Mouse (Mus musculus) thymus, adult 2 months (tissue): ENCODE measurements around the gene Nme9.

Experiments used
- CTCF ChIP-seq: fragments of 200-500 bp; IDR thresholded peaks from 2 replicates; pipeline ENCODE4 v1.5.1; 2012; ENCODE audit warnings: mild to moderate bottlenecking, control low read depth, low read length, moderate library complexity, borderline replicate concordance; ENCODE audit not compliant: control insufficient read depth, poor library complexity, insufficient read depth; ENCODE audit errors: extremely low read depth
- POLR2A ChIP-seq: fragments of 200-500 bp; IDR thresholded peaks from 2 replicates; pipeline ENCODE4 v1.6.1; 2012; ENCODE audit warnings: mild to moderate bottlenecking, low read length, control low read depth, moderate library complexity; ENCODE audit not compliant: control insufficient read depth, poor library complexity, insufficient read depth; ENCODE audit errors: extremely low read depth

DNA sequence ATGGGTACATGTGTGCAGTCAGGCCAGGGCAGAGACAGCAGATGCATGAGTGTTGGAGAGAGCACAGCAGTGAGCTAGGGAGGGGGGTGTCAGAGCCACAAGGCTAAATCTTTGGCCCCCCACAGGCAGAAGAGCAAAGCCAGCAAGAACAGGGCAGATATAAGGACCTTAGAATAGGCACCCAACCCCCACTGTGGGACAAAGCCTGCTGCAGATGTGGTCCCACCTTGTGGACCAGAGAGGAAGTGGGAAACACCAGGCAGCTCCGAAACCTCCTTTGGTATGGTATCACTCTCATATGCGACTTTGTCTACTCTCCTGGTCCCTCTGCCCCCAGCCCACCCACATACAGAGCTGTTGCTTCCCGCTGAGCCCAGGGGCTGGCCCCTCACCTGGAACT is 29.4 kb upstream of the Nme9 start:
- no peak for TF ChIP-seq POLR2A
- TF ChIP-seq CTCF: no peak
